Mouse (Mus musculus): ENCODE results near the gene Gak. TPM values are rescaled to one million over a fixed set of nuclear protein-coding genes. Genes with fewer than 3 reads are reported as not detected.

The Gak gene
- polyA plus RNA-seq, 1 experiment from 2014 or later, result 45.3 TPM

GRCm38 (mm10) chr5:108633676-108634075 is 4.1 kb upstream of the Gak start:
- peaks cover 8% of the 10 kb centered on the region; the same call in 1 of the 2 replicates for H3K36me3 ChIP-seq (ENCODE audit: poor library complexity, severe bottlenecking)
- no peak overlapping the region for H3K27ac ChIP-seq
- no peak for ATAC-seq
- H3K4me3 ChIP-seq, result no peak overlapping the region
- no peaks in the 10 kb centered on the region for H3K27me3 ChIP-seq
- peaks cover 13% of the 10 kb centered on the region for H3K4me1 ChIP-seq
- no peak overlapping the region for H3K9ac ChIP-seq
- 91% methylated on average over 4 of the region's 4 CpGs for WGBS
- H3K9me3 ChIP-seq (replicated peaks), result no peaks in the 10 kb centered on the region
- no peak overlapping the region for H3K4me2 ChIP-seq

DNA sequence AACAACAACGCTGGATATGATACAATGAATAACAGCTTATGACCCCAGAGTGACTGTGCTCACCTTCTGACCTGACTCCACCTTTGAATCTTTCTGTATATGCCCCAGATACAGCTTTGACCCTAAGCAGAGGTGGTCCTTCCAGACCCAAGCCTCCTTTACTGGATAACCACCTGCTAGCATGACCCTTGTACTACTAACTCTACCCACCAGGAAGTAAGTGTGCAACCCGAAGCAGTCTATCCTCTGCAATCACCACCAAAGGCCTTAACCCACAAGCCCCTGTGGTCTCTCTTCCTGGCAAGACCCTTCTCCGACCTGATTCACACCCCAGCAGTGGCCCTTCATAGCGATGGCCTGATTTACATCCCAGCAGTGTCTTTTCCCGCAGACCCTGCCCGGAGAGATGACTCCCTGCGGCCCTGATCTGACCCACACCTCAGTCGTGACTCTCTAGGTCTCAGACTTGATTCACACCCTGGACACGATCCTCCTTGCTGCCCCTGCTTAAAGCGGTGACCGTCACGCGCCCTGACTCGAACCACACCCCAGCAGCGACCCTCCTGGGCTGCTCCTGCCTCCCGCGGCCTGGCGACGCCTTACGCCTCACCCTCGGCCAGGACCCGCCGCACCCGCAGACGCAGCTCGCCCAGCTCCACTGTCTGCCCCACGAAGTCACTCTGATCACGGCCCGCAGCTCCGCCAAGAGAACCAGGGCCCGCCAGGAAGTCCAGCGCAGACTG is 493 bp downstream of the Gak start:
- 3% methylated on average over 32 of the region's 32 CpGs for WGBS
- H3K4me2 ChIP-seq, result peak overlapping the region; percentile 80
- ATAC-seq, result peak; percentile 86; the same call in 1 of the 2 replicates
- peaks cover 7% of the 10 kb centered on the region for H3K36me3 ChIP-seq (ENCODE audit: poor library complexity, severe bottlenecking)
- H3K4me3 ChIP-seq, result peak overlapping the region; percentile 84
- peak overlapping the region; percentile 94 for H3K9ac ChIP-seq
- H3K27ac ChIP-seq, result peak overlapping the region; percentile 78
- peaks cover 25% of the 10 kb centered on the region for H3K4me1 ChIP-seq
- H3K27me3 ChIP-seq, result no peaks in the 10 kb centered on the region
- H3K9me3 ChIP-seq (replicated peaks), result no peaks in the 10 kb centered on the region

GRCm38 (mm10) chr5:108626050-108626660 is 3.4 kb downstream of the Gak start:
- WGBS, result 88% methylated on average over 4 of the region's 4 CpGs
- Histone ChIP-seq H3K27ac (no peak overlapping the region), H3K27me3 (no peaks in the 10 kb centered on the region), H3K36me3 (ENCODE audit: poor library complexity, severe bottlenecking) (peaks cover 34% of the 10 kb centered on the region), H3K9ac (no peak overlapping the region), H3K4me1 (peaks cover 25% of the 10 kb centered on the region), H3K4me3 (no peak overlapping the region), H3K4me2 (no peak overlapping the region), H3K9me3 (replicated peaks) (no peaks in the 10 kb centered on the region)
- no peak for ATAC-seq

DNA sequence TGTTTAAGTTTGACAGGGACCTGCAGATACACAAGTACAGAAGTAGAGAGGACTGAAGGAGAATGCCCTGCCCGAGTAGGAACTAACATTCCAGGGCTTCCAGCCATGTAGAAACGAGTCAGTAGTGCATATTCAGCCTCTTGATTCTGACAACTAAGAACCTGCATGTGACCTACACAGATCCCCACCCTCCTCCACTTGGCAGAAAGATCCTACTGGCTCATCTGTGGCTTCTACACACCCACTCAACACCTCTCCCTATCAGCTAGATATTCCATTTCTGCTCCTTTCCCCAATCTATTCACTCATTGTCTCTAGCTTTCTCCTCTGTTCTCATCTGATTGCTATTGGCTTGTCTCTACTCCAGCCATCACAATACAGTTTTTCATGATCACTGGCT is 7.7 kb downstream of the Gak start:
- Histone ChIP-seq H3K9me3 (replicated peaks) (no peaks in the 10 kb centered on the region), H3K9ac (no peak overlapping the region), H3K4me3 (no peak overlapping the region), H3K4me2 (no peak overlapping the region), H3K4me1 (no peaks in the 10 kb centered on the region), H3K27ac (no peak overlapping the region), H3K36me3 (ENCODE audit: poor library complexity, severe bottlenecking) (peaks cover 66% of the 10 kb centered on the region), H3K27me3 (no peaks in the 10 kb centered on the region)
- 86% methylated on average over 2 of the region's 2 CpGs for WGBS
- no peak for ATAC-seq

- no peaks in the 10 kb centered on the region for H3K9me3 ChIP-seq (replicated peaks)
- H3K36me3 ChIP-seq (ENCODE audit: poor library complexity, severe bottlenecking), result peaks cover 94% of the 10 kb centered on the region
- H3K4me3 ChIP-seq, result no peak overlapping the region
- no peak overlapping the region for H3K27ac ChIP-seq
- no peak overlapping the region for H3K9ac ChIP-seq
- H3K4me1 ChIP-seq, result no peaks in the 10 kb centered on the region
- WGBS, result 94% methylated on average over 1 of the region's 1 CpGs
- no peaks in the 10 kb centered on the region for H3K27me3 ChIP-seq
- ATAC-seq, result no peak
- no peak overlapping the region for H3K4me2 ChIP-seq
These were observed 19.1 kb downstream of the Gak start for GRCm38 (mm10) chr5:108610426-108610825.

DNA sequence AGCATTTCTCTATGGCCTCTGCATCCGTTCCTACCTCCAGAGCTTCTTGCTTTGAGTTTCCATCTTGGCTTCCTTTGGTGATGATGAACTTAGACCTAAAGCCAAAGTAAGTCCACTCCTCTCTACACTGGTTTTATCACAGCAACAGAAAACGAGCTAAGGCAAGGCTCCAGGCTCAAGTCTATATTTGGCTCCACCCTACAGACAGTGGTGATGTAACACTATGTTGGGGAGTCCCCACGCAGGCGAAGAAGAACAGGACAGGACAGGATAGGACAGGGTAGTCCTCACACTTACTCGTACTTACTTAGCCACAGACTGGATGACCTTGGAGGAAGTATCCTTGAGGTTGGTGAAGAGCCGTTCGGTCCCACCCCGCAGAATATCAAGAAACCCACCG is 27.0 kb downstream of the Gak start:
- H3K9ac ChIP-seq, result no peak overlapping the region
- H3K9me3 ChIP-seq (replicated peaks), result no peaks in the 10 kb centered on the region
- 96% methylated on average over 9 of the region's 9 CpGs for WGBS
- no peak overlapping the region for H3K4me2 ChIP-seq
- no peak overlapping the region for H3K27ac ChIP-seq
- H3K36me3 ChIP-seq (ENCODE audit: poor library complexity, severe bottlenecking), result peaks cover 92% of the 10 kb centered on the region
- H3K4me1 ChIP-seq, result no peaks in the 10 kb centered on the region
- no peaks in the 10 kb centered on the region for H3K27me3 ChIP-seq
- ATAC-seq, result no peak
- H3K4me3 ChIP-seq, result no peak overlapping the region

GRCm38 (mm10) chr5:108599923-108600322 is 29.6 kb downstream of the Gak start:
- ATAC-seq, result no peak
- Histone ChIP-seq H3K4me2 (no peak overlapping the region), H3K27me3 (no peaks in the 10 kb centered on the region), H3K4me3 (no peak overlapping the region), H3K9ac (no peak overlapping the region), H3K36me3 (ENCODE audit: poor library complexity, severe bottlenecking) (peaks cover 92% of the 10 kb centered on the region), H3K9me3 (replicated peaks) (no peaks in the 10 kb centered on the region), H3K27ac (no peak overlapping the region), H3K4me1 (no peaks in the 10 kb centered on the region)
- 92% methylated on average over 1 of the region's 1 CpGs for WGBS

DNA sequence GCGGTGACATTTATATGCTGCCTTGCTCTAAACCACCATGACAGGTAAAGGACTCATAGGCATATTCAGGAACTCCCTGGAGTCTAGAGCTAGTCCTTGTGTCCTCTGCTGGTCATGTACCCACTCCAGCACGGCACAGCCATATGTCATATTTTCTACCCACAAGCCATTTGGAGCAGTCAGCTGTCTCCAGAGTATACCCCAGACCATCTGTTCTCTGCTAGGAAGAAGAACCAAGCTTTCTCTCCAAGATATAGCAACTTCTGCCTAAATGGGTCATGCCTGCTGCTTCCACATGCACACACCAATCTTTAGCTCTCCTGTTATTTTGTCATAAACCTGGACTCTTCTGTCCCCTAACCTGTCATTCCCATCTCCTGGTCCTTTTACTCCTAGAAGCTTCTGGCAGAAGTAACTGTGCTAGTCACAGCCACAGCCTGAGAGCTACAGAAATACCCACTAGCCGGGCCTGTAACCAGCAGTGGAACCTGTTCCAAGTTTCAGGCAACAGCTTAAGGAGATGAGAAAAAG is 48.1 kb downstream of the Gak start:
- WGBS, result 90% methylated on average over 3 of the region's 3 CpGs

DNA sequence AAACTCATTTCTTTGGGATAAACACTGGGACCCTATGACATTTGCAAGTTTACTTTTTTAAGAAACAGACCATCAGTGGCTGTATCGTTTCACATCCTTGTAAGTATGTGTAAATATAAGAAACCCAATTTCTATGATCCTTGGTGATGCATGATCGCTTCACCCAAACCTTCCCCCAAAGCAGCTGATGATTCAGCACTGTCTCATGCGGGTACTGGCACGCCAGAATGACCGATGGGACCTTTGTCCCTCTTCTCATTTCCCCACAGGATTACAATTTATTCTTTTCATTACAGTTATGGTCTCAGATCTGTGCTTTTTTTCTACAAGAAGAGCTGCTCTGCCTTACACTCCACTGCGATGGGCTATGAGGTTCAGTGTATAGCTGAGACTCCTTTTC is 56.5 kb downstream of the Gak start:
- WGBS, result 94% methylated on average over 6 of the region's 6 CpGs

More for the DNA sequence above, 48.1 kb downstream of the Gak start:
- H3K9ac ChIP-seq, result no peak overlapping the region
- peaks cover 88% of the 10 kb centered on the region for H3K36me3 ChIP-seq (ENCODE audit: poor library complexity, severe bottlenecking)
- no peaks in the 10 kb centered on the region for H3K4me1 ChIP-seq
- H3K27me3 ChIP-seq, result no peaks in the 10 kb centered on the region
- no peak overlapping the region for H3K4me3 ChIP-seq
- H3K9me3 ChIP-seq (replicated peaks), result no peaks in the 10 kb centered on the region
- no peak overlapping the region for H3K4me2 ChIP-seq
- no peak for ATAC-seq
- H3K27ac ChIP-seq, result no peak overlapping the region

DNA sequence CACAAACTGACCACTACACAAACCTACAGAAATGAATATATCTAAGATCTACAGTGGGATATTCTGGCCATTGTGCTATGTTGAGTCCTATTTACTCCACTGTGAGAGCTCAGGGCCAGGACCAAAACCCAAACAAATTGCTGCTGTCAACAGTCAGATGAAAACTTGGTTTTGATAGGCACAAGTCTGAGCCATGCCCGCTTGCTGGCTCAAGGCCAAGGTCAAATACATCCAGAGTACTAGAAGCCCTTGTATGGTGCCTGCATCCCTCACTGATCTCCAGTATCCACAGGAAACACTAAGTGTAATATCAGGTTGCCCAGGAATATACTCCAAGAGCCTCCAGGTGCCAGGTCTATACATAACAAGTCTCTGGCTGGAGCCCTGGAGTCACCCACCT is 58.6 kb downstream of the Gak start:
- H3K4me3 ChIP-seq, result no peak overlapping the region
- no peak overlapping the region for H3K27ac ChIP-seq
- H3K4me2 ChIP-seq, result no peak overlapping the region
- H3K4me1 ChIP-seq, result no peaks in the 10 kb centered on the region
- 88% methylated on average over 1 of the region's 1 CpGs for WGBS
- peaks cover 88% of the 10 kb centered on the region for H3K36me3 ChIP-seq (ENCODE audit: poor library complexity, severe bottlenecking)
- H3K27me3 ChIP-seq, result no peaks in the 10 kb centered on the region
- no peaks in the 10 kb centered on the region for H3K9me3 ChIP-seq (replicated peaks)
- no peak for ATAC-seq
- H3K9ac ChIP-seq, result no peak overlapping the region

More for the DNA sequence above, 56.5 kb downstream of the Gak start:
- ATAC-seq, result no peak
- no peaks in the 10 kb centered on the region for H3K27me3 ChIP-seq
- no peaks in the 10 kb centered on the region for H3K9me3 ChIP-seq (replicated peaks)
- H3K4me2 ChIP-seq, result no peak overlapping the region
- no peaks in the 10 kb centered on the region for H3K4me1 ChIP-seq
- no peak overlapping the region for H3K4me3 ChIP-seq
- H3K36me3 ChIP-seq (ENCODE audit: poor library complexity, severe bottlenecking), result peaks cover 93% of the 10 kb centered on the region
- no peak overlapping the region for H3K27ac ChIP-seq
- H3K9ac ChIP-seq, result no peak overlapping the region

- ATAC-seq, result no peak
- Histone ChIP-seq H3K9me3 (replicated peaks) (no peaks in the 10 kb centered on the region), H3K9ac (no peak overlapping the region), H3K4me1 (no peaks in the 10 kb centered on the region), H3K36me3 (ENCODE audit: poor library complexity, severe bottlenecking) (peaks cover 54% of the 10 kb centered on the region), H3K4me3 (no peak overlapping the region), H3K27ac (no peak overlapping the region), H3K4me2 (no peak overlapping the region), H3K27me3 (no peaks in the 10 kb centered on the region)
- 90% methylated on average over 2 of the region's 2 CpGs for WGBS
These were observed 62.5 kb downstream of the Gak start for GRCm38 (mm10) chr5:108567104-108567503.

DNA sequence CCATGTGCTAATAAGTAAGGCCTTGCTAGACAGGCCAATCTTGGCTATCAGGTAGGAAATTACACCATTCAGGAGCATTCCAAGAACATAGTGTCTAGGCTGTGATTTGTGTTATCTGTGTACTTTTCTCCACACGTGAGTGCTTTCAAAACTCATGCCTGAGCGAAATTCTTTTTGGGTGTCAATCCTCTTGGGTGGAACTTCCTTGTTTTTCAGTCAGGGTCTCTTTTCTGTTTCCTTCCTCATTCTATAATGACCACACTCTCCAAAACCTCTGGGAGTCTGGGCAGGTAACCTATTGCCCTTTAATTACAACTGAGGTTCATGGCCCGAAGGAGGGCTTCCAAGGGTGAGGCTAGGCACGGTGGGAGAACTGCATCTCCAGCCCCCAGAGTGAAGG is 63.0 kb downstream of the Gak start:
- Histone ChIP-seq H3K4me2 (no peak overlapping the region), H3K4me3 (no peak overlapping the region), H3K9me3 (replicated peaks) (no peaks in the 10 kb centered on the region), H3K4me1 (no peaks in the 10 kb centered on the region), H3K9ac (no peak overlapping the region), H3K27ac (no peak overlapping the region), H3K36me3 (ENCODE audit: poor library complexity, severe bottlenecking) (peaks cover 48% of the 10 kb centered on the region), H3K27me3 (no peaks in the 10 kb centered on the region)
- ATAC-seq, result no peak
- WGBS, result 86% methylated on average over 4 of the region's 4 CpGs

All from forebrain, embryonic 13.5 days (tissue).